Mouse (Mus musculus) cortical plate, adult 2 months (tissue): ENCODE results near the gene Gm37240.

Experiments
- CTCF ChIP-seq: fragments of 200-500 bp; IDR thresholded peaks from 2 replicates; pipeline ENCODE4 v1.5.1; 2011; ENCODE audit warnings: mild to moderate bottlenecking, control low read depth, low read length; ENCODE audit not compliant: insufficient read depth; ENCODE audit errors: extremely low read depth
- POLR2A ChIP-seq: fragments of 200-500 bp; IDR thresholded peaks from 2 replicates; pipeline ENCODE4 v1.6.1; 2011; ENCODE audit warnings: mild to moderate bottlenecking, low read length, control low read depth; ENCODE audit not compliant: insufficient read depth; ENCODE audit errors: extremely low read depth

- TF ChIP-seq POLR2A (no peak), CTCF (no peak)
These were observed 207.4 kb downstream of the Gm37240 start for GRCm38 (mm10) chr3:85679960-85680359.
